Mouse (Mus musculus) liver, postnatal 0 days (tissue): Measurements from ENCODE around the gene Crnkl1. TPM values are rescaled to one million over a fixed set of nuclear protein-coding genes. Genes with fewer than 3 reads are reported as not detected.
A peak's percentile ranks its signal among the peaks of the same experiment; 100 is the strongest.
"Not testable (repeated sequence)": the region's sequence is repeated elsewhere in the genome, so short reads cannot be mapped to it uniquely, and the experiment has no call there.

Source experiments
- ATAC-seq: fragments of 200-750 bp; cut with Nextera tagmentation; 2 replicates; pipeline ENCODE4 v1.8.0; 2017; ENCODE audit warnings: mild to moderate bottlenecking, moderate library complexity
- DNase-seq: peaks from one replicate; pipeline ENCODE4 v3.0.0-alpha.2; 2016
- H3K27ac ChIP-seq: fragments of 300-500 bp; sonication (generic); 2 replicates; pipeline ENCODE4 v1.5.1; 2014; ENCODE audit warnings: antibody characterized with exemption, moderate library complexity, mild to moderate bottlenecking, low read depth
- H3K27me3 ChIP-seq: fragments of 300-500 bp; sonication (generic); 2 replicates; pipeline ENCODE4 v1.6.1; 2014; ENCODE audit warnings: low read length, control low read depth, mixed read lengths; ENCODE audit not compliant: insufficient read depth
- H3K36me3 ChIP-seq: fragments of 300-500 bp; sonication (generic); replicated peaks from 2 replicates; pipeline ENCODE4 v1.6.1; 2014; ENCODE audit warnings: mild to moderate bottlenecking, control low read depth, low read length, moderate library complexity, mixed read lengths; ENCODE audit not compliant: insufficient read depth
- H3K4me1 ChIP-seq: fragments of 300-500 bp; sonication (generic); 2 replicates; pipeline ENCODE4 v1.6.1; 2014; ENCODE audit warnings: antibody characterized with exemption, mild to moderate bottlenecking, control low read depth; ENCODE audit not compliant: insufficient read depth
- H3K4me2 ChIP-seq: fragments of 300-500 bp; sonication (generic); 2 replicates; pipeline ENCODE4 v1.6.1; 2014; ENCODE audit warnings: low read depth, mild to moderate bottlenecking, low read length, moderate library complexity, mixed read lengths
- H3K4me3 ChIP-seq: fragments of 300-500 bp; sonication (generic); 2 replicates; pipeline ENCODE4 v1.5.1; 2014; ENCODE audit warnings: low read depth, low read length
- H3K9ac ChIP-seq: fragments of 300-500 bp; sonication (generic); replicated peaks from 2 replicates; pipeline ENCODE4 v1.6.1; 2014; ENCODE audit warnings: mild to moderate bottlenecking, moderate library complexity
- H3K9me3 ChIP-seq: fragments of 300-500 bp; sonication (generic); 2 replicates; pipeline ENCODE4 v1.6.1; 2016; ENCODE audit warnings: mild to moderate bottlenecking, control low read depth, low read length, mixed read lengths
- CTCF ChIP-seq: sonication (generic); IDR thresholded peaks from 2 replicates; pipeline ENCODE4 v1.5.1; 2016; ENCODE audit warnings: antibody characterized with exemption, low read depth
- EP300 ChIP-seq: IDR thresholded peaks from 2 replicates; pipeline ENCODE4 v1.6.1; 2016; ENCODE audit warnings: antibody characterized with exemption, low read depth, mild to moderate bottlenecking
- WGBS: fragments of 180-500 bp; shearing (Covaris S2); extraction: QIAGEN DNeasy Blood & Tissue Kit; methylation state at CpG from one replicate; pipeline ENCODE4 v1.1.7; 2014; ENCODE audit not compliant: insufficient replicate concordance; 5-methylcytosine and 5-hydroxymethylcytosine counted together
- polyA plus RNA-seq: library from polyadenylated mRNA; unstranded; fragments of >200 nt; fragmentation: Nextera tagmentation; extraction: Ambion mirVana; gene quantifications from 2 replicates; pipeline ENCODE4 v1.2.1, GENCODE M21; 2015

The Crnkl1 gene
- polyA plus RNA-seq, 1 experiment from 2014 or later = 10.7 TPM

DNA sequence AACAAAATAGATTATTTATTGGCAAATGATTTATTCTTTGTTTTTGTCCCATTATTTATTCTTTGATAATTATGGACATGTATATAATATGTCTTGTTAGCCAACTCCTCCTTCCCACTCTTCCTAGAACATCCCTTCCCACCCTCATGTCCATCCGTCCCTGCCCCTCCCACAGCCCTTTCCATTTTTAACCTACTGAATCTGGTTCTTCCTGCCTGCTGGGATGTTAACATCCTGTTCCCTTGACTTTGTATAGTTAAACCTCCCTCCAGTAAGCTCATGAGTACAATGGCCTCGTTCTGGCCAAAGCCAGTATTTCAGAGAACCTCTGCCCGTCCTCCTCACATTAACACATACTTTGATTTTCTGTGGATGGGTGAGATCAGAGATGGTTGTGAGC, 6.6 kb upstream of the Crnkl1 start:
- 43% methylated on average over 3 of the region's 3 CpGs for WGBS

DNA sequence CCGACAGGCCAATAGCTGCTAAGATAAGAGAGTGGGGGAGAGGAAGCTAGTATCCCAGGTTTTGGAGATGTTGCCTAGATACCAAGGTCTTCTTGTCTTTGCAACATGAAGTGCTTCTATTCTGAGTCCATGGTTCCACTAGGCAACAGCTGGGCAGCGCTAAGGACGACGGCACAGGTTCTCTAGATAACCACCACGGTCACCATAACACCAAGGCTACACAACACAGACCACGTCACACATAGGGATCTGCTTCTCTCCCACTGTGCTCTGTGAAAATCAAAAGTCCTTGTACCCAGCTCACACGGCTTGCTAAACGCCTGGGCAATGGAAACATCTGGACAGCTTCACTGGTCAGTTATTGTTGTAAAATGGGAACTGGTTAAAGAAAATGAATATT, 2.2 kb upstream of the Crnkl1 start:
- H3K27ac ChIP-seq = no peak overlapping the region
- H3K4me1 ChIP-seq = peaks cover 8% of the 10 kb centered on the region
- 71% methylated on average over 8 of the region's 8 CpGs for WGBS
- H3K9me3 ChIP-seq = no peaks in the 10 kb centered on the region
- no peaks in the 10 kb centered on the region for H3K27me3 ChIP-seq
- H3K36me3 ChIP-seq = peaks cover 3% of the 10 kb centered on the region
- TF ChIP-seq CTCF = no peak
- TF ChIP-seq EP300 = no peak
- DNase-seq (no peak), ATAC-seq (no peak)
- no peak overlapping the region for H3K9ac ChIP-seq
- H3K4me2 ChIP-seq = no peak overlapping the region
- H3K4me3 ChIP-seq = no peak overlapping the region

More for the DNA sequence above, 6.6 kb upstream of the Crnkl1 start:
- no peak for ATAC-seq
- Histone ChIP-seq H3K4me3 (no peak overlapping the region), H3K27me3 (no peaks in the 10 kb centered on the region), H3K4me2 (no peak overlapping the region), H3K9me3 (no peaks in the 10 kb centered on the region), H3K36me3 (no peaks in the 10 kb centered on the region), H3K9ac (no peak overlapping the region), H3K4me1 (no peaks in the 10 kb centered on the region), H3K27ac (no peak overlapping the region)
- TF ChIP-seq EP300 (no peak), CTCF (no peak)
- no peak for DNase-seq

DNA sequence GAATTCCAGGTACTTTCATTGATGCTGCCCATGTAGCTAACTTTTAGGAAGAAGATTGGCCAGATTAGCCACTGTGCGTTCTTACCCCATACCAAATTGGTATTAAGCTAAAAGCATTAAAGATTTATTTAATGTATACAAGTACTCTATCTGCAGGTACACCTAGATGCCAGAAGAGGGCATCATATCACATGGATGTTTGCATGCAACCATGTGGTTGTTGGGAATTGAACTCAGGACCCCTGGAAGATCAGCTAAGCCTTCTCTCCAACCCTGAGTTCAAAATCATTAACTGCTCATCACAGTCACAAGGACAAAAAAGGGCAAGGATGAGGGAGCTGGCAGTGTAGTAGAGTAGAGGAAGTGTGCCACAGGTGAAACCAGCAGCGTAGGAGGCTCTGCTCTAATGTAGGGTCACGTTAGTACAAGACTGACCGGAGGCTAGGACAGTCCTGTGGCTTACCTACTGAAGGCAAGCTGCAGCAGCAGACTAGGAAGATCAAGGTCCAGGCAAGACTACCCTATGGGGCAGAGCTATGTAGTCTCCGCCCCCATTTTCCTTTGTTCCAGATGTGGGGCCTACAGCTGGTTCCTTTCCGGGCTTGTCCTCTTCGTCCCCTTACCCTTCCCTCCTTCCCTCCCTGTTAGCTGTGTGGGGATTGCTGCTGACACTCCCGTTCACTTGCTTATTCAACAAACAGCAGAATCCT, 13.7 kb downstream of the Crnkl1 start:
- DNase-seq = no peak
- Histone ChIP-seq H3K4me3 (no peak overlapping the region), H3K27ac (no peak overlapping the region), H3K9ac (no peak overlapping the region), H3K36me3 (peaks cover 76% of the 10 kb centered on the region), H3K9me3 (no peaks in the 10 kb centered on the region), H3K4me1 (no peaks in the 10 kb centered on the region), H3K4me2 (no peak overlapping the region), H3K27me3 (no peaks in the 10 kb centered on the region)
- no peak for ATAC-seq
- TF ChIP-seq EP300 (no peak), CTCF (peak; percentile 36; the same call in 1 of the 2 replicates)
- WGBS = 86% methylated on average over 8 of the region's 8 CpGs

DNA sequence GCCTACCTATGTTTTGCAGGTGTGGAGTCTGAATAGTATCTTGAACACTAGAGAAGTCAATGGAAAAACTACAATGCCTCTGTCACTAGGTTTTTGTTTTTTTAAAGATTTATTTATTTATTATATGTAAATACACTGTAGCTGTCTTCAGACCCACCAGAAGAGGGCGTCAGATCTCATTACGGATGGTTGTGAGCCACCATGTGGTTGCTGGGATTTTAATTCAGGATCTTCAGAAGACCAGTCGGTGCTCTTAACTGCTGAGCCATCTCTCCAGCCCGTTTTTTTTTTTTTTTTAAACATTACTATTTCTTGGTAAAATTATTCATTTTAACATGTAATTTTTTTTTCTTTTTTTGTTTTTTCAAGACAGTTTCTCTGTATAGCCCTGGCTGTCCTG, 28.9 kb downstream of the Crnkl1 start:
- not testable (repeated sequence) for ATAC-seq, H3K9me3 ChIP-seq, DNase-seq, H3K4me2 ChIP-seq, H3K4me3 ChIP-seq, H3K9ac ChIP-seq, H3K27me3 ChIP-seq, H3K27ac ChIP-seq
- 41% methylated on average over 4 of the region's 4 CpGs for WGBS
- peak; percentile 44 for TF ChIP-seq CTCF
- peaks cover 17% of the 10 kb centered on the region for H3K4me1 ChIP-seq
- H3K36me3 ChIP-seq = peaks cover 28% of the 10 kb centered on the region

DNA sequence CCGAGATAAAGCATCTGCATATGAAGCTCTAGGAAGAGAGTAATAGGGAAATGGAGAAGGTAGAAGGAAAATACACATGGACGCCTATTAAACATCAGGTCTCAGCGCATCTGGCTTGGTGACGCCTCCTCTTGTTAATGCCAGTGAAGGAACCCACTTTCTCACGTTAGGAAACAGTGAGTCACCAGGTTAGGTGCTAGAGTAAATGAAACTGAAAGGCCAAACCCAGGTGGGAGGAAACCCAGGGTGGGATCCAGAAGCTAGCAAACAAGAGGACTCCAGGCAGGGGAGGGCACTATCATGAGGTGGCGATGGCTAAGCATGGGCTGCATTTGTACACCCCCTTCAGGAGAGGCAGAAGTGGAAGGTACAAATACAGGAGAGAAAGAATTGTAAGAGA, 29.7 kb downstream of the Crnkl1 start:
- peaks cover 17% of the 10 kb centered on the region for H3K4me1 ChIP-seq
- H3K9me3 ChIP-seq = no peaks in the 10 kb centered on the region
- H3K9ac ChIP-seq = no peak overlapping the region
- TF ChIP-seq CTCF (no peak), EP300 (no peak)
- H3K4me3 ChIP-seq = no peak overlapping the region
- no peak for DNase-seq
- H3K27me3 ChIP-seq = no peaks in the 10 kb centered on the region
- H3K27ac ChIP-seq = no peak overlapping the region
- peaks cover 22% of the 10 kb centered on the region for H3K36me3 ChIP-seq
- WGBS = 72% methylated on average over 6 of the region's 6 CpGs
- H3K4me2 ChIP-seq = no peak overlapping the region
- no peak for ATAC-seq

DNA sequence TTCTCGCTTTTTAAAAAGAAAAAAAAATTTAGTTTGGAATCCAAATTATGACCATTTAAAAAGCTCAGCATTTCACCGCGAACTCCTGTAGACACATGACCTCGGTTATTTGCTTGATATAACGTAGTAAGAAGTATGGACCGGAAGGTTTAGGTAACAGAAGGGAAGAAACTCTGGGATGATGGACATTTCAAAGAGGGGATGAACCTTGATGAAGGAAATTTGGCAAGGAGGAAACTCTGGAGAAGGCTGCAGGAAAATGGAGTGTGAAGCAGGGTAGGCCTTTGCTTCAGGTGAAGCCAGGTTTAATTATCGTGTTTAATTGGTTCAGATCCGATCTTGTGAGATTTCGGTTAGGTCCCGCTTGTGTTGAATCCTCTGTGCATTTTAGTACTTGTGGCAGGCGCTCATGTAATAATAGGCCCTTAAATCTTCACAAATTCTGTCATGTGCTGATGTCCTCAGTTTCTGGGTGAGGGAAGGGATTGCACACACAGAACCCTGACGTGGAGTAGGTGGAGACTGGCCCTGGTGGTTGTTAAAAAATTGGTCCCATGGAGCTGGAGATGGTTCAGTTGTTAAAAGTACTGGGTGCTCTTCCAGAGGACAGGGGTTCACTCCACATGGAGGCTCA, 30.7 kb downstream of the Crnkl1 start:
- DNase-seq = no peak
- Histone ChIP-seq H3K4me2 (peak overlapping the region; percentile 84), H3K27me3 (no peaks in the 10 kb centered on the region), H3K9me3 (no peaks in the 10 kb centered on the region), H3K27ac (peak overlapping the region; percentile 95), H3K4me3 (peak overlapping the region; percentile 97), H3K36me3 (peaks cover 14% of the 10 kb centered on the region), H3K4me1 (peaks cover 17% of the 10 kb centered on the region), H3K9ac (peak overlapping the region; percentile 97)
- no peak for ATAC-seq
- WGBS = 29% methylated on average over 12 of the region's 12 CpGs
- no peak for TF ChIP-seq EP300
- TF ChIP-seq CTCF = no peak
